Mouse (Mus musculus) cortical plate, adult 2 months (tissue): ENCODE results near the gene Gm5483.
"Not testable (repeated sequence)": the region's sequence is repeated elsewhere in the genome, so short reads cannot be mapped to it uniquely, and the experiment has no call there.

ENCODE experiments used
- CTCF ChIP-seq: fragments of 200-500 bp; IDR thresholded peaks from 2 replicates; pipeline ENCODE4 v1.5.1; 2011; ENCODE audit warnings: mild to moderate bottlenecking, control low read depth, low read length; ENCODE audit not compliant: insufficient read depth; ENCODE audit errors: extremely low read depth
- POLR2A ChIP-seq: fragments of 200-500 bp; IDR thresholded peaks from 2 replicates; pipeline ENCODE4 v1.6.1; 2011; ENCODE audit warnings: mild to moderate bottlenecking, low read length, control low read depth; ENCODE audit not compliant: insufficient read depth; ENCODE audit errors: extremely low read depth

- not testable (repeated sequence) for TF ChIP-seq POLR2A, CTCF
Measured at GRCm38 (mm10) chr16:36183912-36184311, at the start of gene Gm5483.
